Mouse (Mus musculus) forebrain, embryonic 14.5 days (tissue): ENCODE results near the gene Copg2. TPM values are rescaled to one million over a fixed set of nuclear protein-coding genes. Genes with fewer than 3 reads are reported as not detected.

Source experiments
- ATAC-seq: fragments of 200-750 bp; cut with Nextera tagmentation; 2 replicates; pipeline ENCODE4 v1.8.0; 2017; ENCODE audit warnings: mild to moderate bottlenecking, moderate library complexity
- DNase-seq: peaks from one replicate; pipeline ENCODE4 v3.0.0-alpha.2; 2015; ENCODE audit warnings: low spot score
- H3K27ac ChIP-seq: fragments of 300-500 bp; sonication (generic); 2 replicates; pipeline ENCODE4 v1.5.1; 2014; ENCODE audit warnings: low read depth, mild to moderate bottlenecking, control low read depth, low read length, moderate library complexity
- H3K27me3 ChIP-seq: fragments of 300-500 bp; sonication (generic); replicated peaks from 2 replicates; pipeline ENCODE4 v1.6.1; 2014; ENCODE audit warnings: low read length, control low read depth, mixed read lengths; ENCODE audit not compliant: control insufficient read depth, insufficient read depth
- H3K36me3 ChIP-seq: fragments of 300-500 bp; sonication (generic); 2 replicates; pipeline ENCODE4 v1.6.1; 2014; ENCODE audit warnings: low read length, control low read depth; ENCODE audit not compliant: control insufficient read depth, insufficient read depth
- H3K4me1 ChIP-seq: fragments of 300-500 bp; sonication (generic); 2 replicates; pipeline ENCODE4 v1.6.1; 2014; ENCODE audit warnings: antibody characterized with exemption, low read length, control low read depth; ENCODE audit not compliant: control insufficient read depth, insufficient read depth
- H3K4me2 ChIP-seq: fragments of 300-500 bp; sonication (generic); 2 replicates; pipeline ENCODE4 v1.6.1; 2014; ENCODE audit warnings: mild to moderate bottlenecking, control low read depth, low read length
- H3K4me3 ChIP-seq: fragments of 300-500 bp; sonication (generic); 2 replicates; pipeline ENCODE4 v1.5.1; 2014; ENCODE audit warnings: low read depth, low read length, control low read depth
- H3K9ac ChIP-seq: fragments of 300-500 bp; sonication (generic); 2 replicates; pipeline ENCODE4 v1.6.1; 2014; ENCODE audit warnings: mild to moderate bottlenecking, low read length, control low read depth, moderate library complexity
- H3K9me3 ChIP-seq: fragments of 300-500 bp; sonication (generic); replicated peaks from 2 replicates; pipeline ENCODE4 v1.6.1; 2016; ENCODE audit warnings: low read length, control low read depth, mixed read lengths; ENCODE audit not compliant: control insufficient read depth
- WGBS: fragments of 180-500 bp; shearing (Covaris S2); extraction: QIAGEN DNeasy Blood & Tissue Kit; methylation state at CpG from one replicate; pipeline ENCODE4 v1.1.7; 2014; 5-methylcytosine and 5-hydroxymethylcytosine counted together
- polyA plus RNA-seq: library from polyadenylated mRNA; unstranded; fragments of >200 nt; fragmentation: Nextera tagmentation; extraction: Ambion mirVana; gene quantifications from 2 replicates; pipeline ENCODE4 v1.2.1, GENCODE M21; 2014

Copg2 gene
- polyA plus RNA-seq, result 37.2 and 40.3 TPM in 2 replicates

DNA sequence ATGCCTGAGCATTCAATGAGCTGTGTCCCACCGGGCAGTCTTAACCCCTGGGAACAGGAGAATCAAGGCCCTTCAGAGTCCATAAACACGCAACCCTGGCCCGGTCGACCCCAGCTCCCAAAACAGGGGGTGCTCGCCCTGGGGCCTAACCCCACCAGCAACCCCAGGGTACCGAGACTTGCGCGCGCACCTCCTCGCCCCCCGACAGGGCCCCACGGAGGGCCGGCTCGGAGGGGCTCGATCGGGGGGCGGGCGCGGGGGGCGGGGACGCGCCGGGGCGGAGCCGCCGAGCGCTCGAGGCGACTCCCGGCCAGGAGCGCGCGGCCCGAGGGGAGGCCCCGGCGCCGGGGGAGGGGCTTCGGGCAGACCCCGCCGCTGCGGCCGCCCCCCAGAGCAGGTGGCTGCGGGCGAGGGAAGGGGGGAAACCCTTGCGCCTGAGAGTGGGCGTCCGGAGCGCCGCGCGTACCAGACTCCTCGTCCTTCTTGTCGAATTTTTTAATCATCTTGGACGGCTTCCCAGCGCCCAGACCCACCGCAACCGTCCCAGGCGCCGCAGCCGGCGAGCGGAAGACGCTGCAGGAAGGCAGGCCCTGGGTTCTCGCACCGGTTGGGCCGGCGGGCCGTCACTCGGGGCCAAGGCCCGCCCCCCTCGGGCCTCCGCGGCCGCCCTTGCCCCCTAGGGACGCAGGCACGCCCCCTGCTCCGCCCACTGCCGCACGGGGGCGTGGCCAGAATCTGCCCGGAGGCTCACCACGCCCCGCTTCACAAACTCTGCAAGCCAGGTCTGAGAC, at the start of gene Copg2:
Gene Copg2 (minus strand): TSS at position 600 of the 791 bp plus-strand sequence.
- Histone ChIP-seq H3K9me3 (no peaks in the 10 kb centered on the region), H3K27me3 (no peaks in the 10 kb centered on the region), H3K9ac (peak within 1 kb of the TSS; percentile 83), H3K36me3 (0 out of 2 replicates have a peak, but pooled peaks cover 3% of the 10 kb centered on the region), H3K4me3 (peak within 1 kb of the TSS; percentile 68), H3K4me1 (no peaks in the 10 kb centered on the region), H3K4me2 (peak within 1 kb of the TSS; percentile 59), H3K27ac (peak within 1 kb of the TSS; percentile 95)
- WGBS, result under 1% methylated on average over 68 of the region's 83 CpGs
- ATAC-seq, result peak; percentile 98
- peak; percentile 96 for DNase-seq

DNA sequence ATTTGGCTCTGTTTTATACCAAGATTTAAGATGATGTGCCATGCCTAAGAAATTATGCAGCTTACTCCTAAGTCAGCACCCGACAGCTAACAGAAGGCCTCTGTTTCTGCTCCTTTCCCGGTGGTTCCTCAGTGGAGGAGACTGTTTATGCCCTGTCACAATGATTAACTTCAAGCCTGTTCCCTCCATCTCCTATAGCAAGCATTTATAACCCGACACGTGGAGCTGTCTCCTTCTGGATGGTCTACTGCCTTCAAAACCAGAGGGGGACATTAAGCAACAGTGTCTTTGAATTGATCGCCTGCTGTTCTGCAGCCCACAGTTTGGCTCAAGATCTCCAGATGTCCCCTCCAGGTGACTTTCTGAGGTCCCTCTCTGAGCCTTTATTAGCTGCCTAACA, 42.7 kb upstream of the Copg2 start:
- ATAC-seq, result no peak
- H3K4me1 ChIP-seq, result no peaks in the 10 kb centered on the region
- H3K36me3 ChIP-seq, result no peaks in the 10 kb centered on the region
- no peaks in the 10 kb centered on the region for H3K9me3 ChIP-seq
- H3K27ac ChIP-seq, result no peak overlapping the region
- no peaks in the 10 kb centered on the region for H3K27me3 ChIP-seq
- 88% methylated on average over 5 of the region's 5 CpGs for WGBS
- H3K4me2 ChIP-seq, result no peak overlapping the region
- DNase-seq, result no peak
- no peak overlapping the region for H3K4me3 ChIP-seq
- no peak overlapping the region for H3K9ac ChIP-seq

DNA sequence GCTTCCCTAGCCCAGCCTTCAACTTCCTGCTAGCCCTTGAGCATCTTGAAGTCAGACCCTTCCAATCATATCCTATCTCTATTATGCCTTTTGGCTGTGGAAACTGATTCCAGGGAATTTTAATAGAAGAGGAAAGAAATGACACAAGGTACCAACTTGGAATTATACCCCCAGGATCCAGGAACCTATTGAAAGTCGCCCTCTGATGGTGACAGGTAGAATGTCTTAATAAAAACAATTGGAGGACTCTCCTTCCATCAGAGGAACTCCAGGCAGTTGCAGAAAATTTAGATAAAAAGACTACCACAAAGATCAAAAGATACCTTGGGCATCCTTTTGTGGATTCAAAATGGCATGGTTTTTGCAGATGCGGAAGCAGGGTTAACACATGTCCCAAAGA, 26.2 kb upstream of the Copg2 start:
- Histone ChIP-seq H3K4me1 (no peaks in the 10 kb centered on the region), H3K9ac (no peak overlapping the region), H3K9me3 (no peaks in the 10 kb centered on the region), H3K36me3 (no peaks in the 10 kb centered on the region), H3K27me3 (no peaks in the 10 kb centered on the region), H3K4me3 (no peak overlapping the region), H3K27ac (no peak overlapping the region), H3K4me2 (no peak overlapping the region)
- WGBS, result 48% methylated on average over 2 of the region's 2 CpGs
- DNase-seq, result peak; percentile 30
- no peak for ATAC-seq

DNA sequence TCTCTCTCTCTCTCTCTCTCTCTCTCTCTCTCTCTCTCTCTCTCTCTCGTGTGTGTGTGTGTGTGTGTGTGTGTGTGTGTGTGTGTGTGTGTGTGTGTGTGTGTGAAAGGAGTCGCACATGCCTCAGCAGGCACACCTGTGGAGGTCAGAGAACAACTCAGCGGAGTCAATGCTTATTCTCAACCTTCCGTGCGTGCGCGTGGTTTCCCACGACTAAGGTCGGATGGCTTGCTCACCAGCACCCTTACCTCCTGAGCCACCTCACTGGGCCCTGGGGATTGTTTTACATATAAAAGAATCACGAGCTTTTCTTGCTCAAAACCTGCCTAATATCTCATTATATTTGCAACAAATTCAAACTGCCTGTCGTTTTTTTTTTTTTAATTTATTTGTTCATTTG, 25.2 kb upstream of the Copg2 start:
- 64% methylated on average over 10 of the region's 11 CpGs for WGBS
- no peaks in the 10 kb centered on the region for H3K9me3 ChIP-seq
- no peak overlapping the region for H3K27ac ChIP-seq
- no peak overlapping the region for H3K9ac ChIP-seq
- H3K4me2 ChIP-seq, result peak overlapping the region; percentile 43; the same call in 1 of the 2 replicates
- ATAC-seq (no peak), DNase-seq (no peak)
- H3K4me3 ChIP-seq, result no peak overlapping the region
- H3K36me3 ChIP-seq, result no peaks in the 10 kb centered on the region
- H3K27me3 ChIP-seq, result no peaks in the 10 kb centered on the region
- H3K4me1 ChIP-seq, result no peaks in the 10 kb centered on the region

DNA sequence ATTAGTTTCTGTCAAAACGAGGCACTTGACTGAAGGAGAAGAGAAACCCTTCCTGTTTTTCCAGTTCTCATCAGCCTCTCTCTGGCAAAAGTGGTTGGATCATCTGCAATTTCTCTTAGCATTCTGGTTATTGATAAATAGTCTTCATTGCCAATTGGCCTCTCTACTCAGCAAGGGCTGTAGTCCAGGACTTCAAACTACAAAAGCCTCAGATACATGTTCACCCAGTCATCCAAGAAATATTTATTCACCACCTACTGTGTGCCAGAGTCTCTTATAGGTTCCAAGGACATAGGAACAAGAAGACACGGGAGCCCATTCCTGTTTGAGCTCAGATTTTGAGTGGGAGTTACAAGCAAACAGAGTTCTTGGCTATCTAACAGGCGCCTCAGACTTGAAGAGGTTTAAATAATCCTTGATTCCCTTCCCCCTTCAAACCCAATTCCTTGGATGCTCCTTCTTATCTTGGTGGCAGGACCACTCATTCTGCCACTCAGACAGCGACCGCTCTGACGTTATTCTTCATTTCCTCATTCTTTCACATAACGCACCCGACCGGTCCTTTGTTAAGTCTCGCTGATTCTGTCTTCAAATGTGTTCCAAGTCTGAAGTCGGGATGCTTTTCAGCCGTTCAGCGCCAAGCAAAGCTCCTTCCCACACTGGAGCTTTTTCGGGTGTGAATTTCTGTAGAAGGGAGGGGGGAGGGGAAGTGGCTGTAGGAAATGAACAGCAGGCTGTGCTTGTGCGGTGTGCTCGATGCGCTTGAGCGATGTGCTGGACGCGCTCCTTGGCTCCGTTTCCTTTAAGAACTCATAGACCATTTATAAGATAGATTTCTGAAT, 24.5 kb upstream of the Copg2 start:
- ATAC-seq, result peak; percentile 68; the same call in 1 of the 2 replicates

DNA sequence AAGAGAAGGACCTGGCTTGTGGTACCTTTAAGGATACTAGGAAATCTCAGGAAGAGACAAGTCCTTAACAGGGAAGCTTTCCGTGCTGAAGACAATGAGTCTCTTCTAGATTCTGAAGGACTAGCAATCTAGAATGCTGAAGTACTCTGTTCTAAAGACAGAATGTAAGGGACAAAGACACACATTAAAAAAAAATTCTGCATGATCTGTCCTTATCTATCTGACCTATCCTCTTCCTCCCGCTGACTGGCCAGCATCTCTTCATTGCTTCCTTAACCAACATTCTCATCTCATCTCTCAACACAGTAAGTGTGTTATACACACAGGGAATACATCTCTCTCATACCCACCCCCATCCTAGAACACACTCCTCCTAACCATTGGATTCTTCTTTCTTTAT, 18.9 kb upstream of the Copg2 start, which contains the start of gene Tsga13:
Gene Tsga13 (minus strand): TSS at position 101 of the 400 bp plus-strand sequence.
- H3K27me3 ChIP-seq, result no peaks in the 10 kb centered on the region
- WGBS, result 92% methylated on average over 2 of the region's 2 CpGs
- H3K4me3 ChIP-seq, result no peak within 1 kb of the TSS
- H3K9me3 ChIP-seq, result no peaks in the 10 kb centered on the region
- no peak within 1 kb of the TSS for H3K9ac ChIP-seq
- H3K27ac ChIP-seq, result no peak within 1 kb of the TSS
- no peak within 1 kb of the TSS for H3K4me2 ChIP-seq
- ATAC-seq (no peak), DNase-seq (no peak)
- H3K4me1 ChIP-seq, result no peaks in the 10 kb centered on the region
- H3K36me3 ChIP-seq, result no peaks in the 10 kb centered on the region

More for the DNA sequence above, 24.5 kb upstream of the Copg2 start:
- Histone ChIP-seq H3K9me3 (no peaks in the 10 kb centered on the region), H3K27ac (no peak overlapping the region), H3K4me3 (peak overlapping the region; percentile 7), H3K4me1 (no peaks in the 10 kb centered on the region), H3K9ac (peak overlapping the region; percentile 29; the same call in 1 of the 2 replicates), H3K27me3 (no peaks in the 10 kb centered on the region), H3K36me3 (no peaks in the 10 kb centered on the region), H3K4me2 (peak overlapping the region; percentile 43)
- DNase-seq, result peak; percentile 80
- WGBS, result 36% methylated on average over 21 of the region's 21 CpGs

DNA sequence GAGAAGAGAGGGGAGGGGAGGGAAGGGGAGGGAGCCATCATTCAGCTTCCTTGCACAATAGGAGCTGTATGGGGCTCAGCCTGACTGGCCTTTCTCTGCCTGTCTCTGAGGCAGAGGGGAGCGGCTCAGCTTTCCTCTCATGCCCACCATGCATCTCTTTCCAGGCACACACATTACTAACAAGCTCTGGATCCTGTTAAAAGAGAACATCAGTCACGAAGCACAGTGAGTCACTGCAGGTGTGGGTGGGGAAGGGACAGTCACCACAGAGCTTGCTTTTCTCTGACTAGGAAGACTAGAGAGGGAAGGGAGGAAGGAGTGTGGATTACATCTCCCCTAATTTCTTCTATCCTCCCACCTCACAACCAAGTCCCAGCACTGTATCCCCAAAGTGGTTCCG, 11.4 kb upstream of the Copg2 start:
- DNase-seq (no peak), ATAC-seq (no peak)
- Histone ChIP-seq H3K27me3 (no peaks in the 10 kb centered on the region), H3K9me3 (no peaks in the 10 kb centered on the region), H3K36me3 (no peaks in the 10 kb centered on the region), H3K9ac (no peak overlapping the region), H3K4me1 (no peaks in the 10 kb centered on the region), H3K4me2 (no peak overlapping the region), H3K4me3 (no peak overlapping the region), H3K27ac (no peak overlapping the region)
- WGBS, result 34% methylated on average over 3 of the region's 3 CpGs

DNA sequence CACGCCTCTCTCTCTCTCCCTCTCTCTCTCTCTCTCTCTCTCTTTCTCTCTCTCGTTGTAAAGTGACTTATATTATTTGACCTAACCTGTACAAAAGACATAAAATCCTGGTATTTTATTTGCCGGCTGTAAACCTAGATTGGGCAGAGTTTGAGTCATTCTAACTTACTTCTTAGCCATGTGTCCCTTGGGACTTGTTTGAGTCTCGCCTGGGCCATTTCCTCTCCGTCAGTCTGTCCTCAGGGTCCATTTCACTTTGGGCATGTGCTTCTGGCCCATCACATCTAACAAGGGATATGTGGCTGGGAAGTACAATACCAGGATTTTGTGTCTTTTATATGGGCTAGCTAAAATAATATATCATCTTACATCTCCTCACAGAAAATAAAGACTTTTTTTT, 8.3 kb upstream of the Copg2 start:
- no peak for DNase-seq
- no peaks in the 10 kb centered on the region for H3K36me3 ChIP-seq
- no peak overlapping the region for H3K27ac ChIP-seq
- H3K4me1 ChIP-seq, result no peaks in the 10 kb centered on the region
- H3K4me2 ChIP-seq, result no peak overlapping the region
- no peaks in the 10 kb centered on the region for H3K9me3 ChIP-seq
- H3K27me3 ChIP-seq, result no peaks in the 10 kb centered on the region
- WGBS, result 83% methylated on average over 5 of the region's 5 CpGs
- ATAC-seq, result no peak
- H3K9ac ChIP-seq, result no peak overlapping the region
- H3K4me3 ChIP-seq, result no peak overlapping the region
